In genomic region chr7:73941640-73942039, GRCm38 (mm10) we compare ENCODE assay signal across 7 mouse cellular contexts.
DNase-seq lines count a peak whose midpoint lies in the region; ATAC-seq and TF ChIP-seq lines count a peak whose summit lies in the region.

No protein-coding gene starts in this region.

- ATAC-seq in Patski = no peak

- POLR2A ChIA-PET in Patski (lab: Charles Lee) = no interaction called here

- no peak for TF ChIP-seq CTCF in Patski (IDR thresholded peaks at IDR 0.05)

- CTCF ChIA-PET in Patski (lab: Charles Lee) = no interaction called here

- peak; percentile 45 for DNase-seq in Muller cell, postnatal 12 days (ENCODE audit: inconsistent ontology term)
- peak; percentile 64 for DNase-seq in Patski (ENCODE audit: low read depth, low spot score)
- peak; percentile 51 for DNase-seq in forelimb bud, embryonic 11.5 days (ENCODE audit: low read depth, low spot score)
- DNase-seq in kidney, postnatal 25 days = peak; percentile 80 to 84
- DNase-seq in retina, postnatal 7 days (ENCODE audit: low read depth, low spot score) = peak; percentile 36
- no peak for DNase-seq in layer of hippocampus, postnatal 25 days (ENCODE audit: extremely low spot score in 1 of 2, low spot score in 1 of 2)
- no peak for DNase-seq in thymus, adult 18-20 months

- in situ Hi-C loops in Patski (cut with MboI; ENCODE audit: low pct_unique_long_range_greater_than_20kb) = loop anchor here (10.0 kb wide), 1 partner anchor 287 kb away; no protein-coding TSS in a partner anchor

- H3K27me3 ChIP-seq in Patski = no peaks in the 10 kb centered on the region

Comparison
In these comparisons a context has a peak if more than half of its experiments do, and no peak if none do; other contexts are left out.
1. DNase-seq: peak in Muller cell, postnatal 12 days (single experiment), Patski (single experiment), forelimb bud, embryonic 11.5 days (single experiment), kidney, postnatal 25 days (2 of 2) and retina, postnatal 7 days (single experiment); none in layer of hippocampus, postnatal 25 days (0 of 2) and thymus, adult 18-20 months (0 of 2).